Mouse (Mus musculus) hindbrain, postnatal 0 days (tissue): Measurements from ENCODE around the gene Aqp1. TPM values are rescaled to one million over a fixed set of nuclear protein-coding genes. Genes with fewer than 3 reads are reported as not detected.

Experiments used
- ATAC-seq: fragments of 200-750 bp; cut with Nextera tagmentation; 2 replicates; pipeline ENCODE4 v1.8.0; 2017; ENCODE audit warnings: mild to moderate bottlenecking, moderate TSS enrichment, moderate library complexity
- DNase-seq: peaks from one replicate; pipeline ENCODE4 v3.0.0-alpha.2; 2015; ENCODE audit warnings: low spot score
- H3K27ac ChIP-seq: fragments of 300-500 bp; sonication (generic); 2 replicates; pipeline ENCODE4 v1.5.1; 2014; ENCODE audit warnings: mild to moderate bottlenecking
- H3K27me3 ChIP-seq: fragments of 300-500 bp; sonication (generic); 2 replicates; pipeline ENCODE4 v1.6.1; 2014; ENCODE audit warnings: low read length, mixed read lengths; ENCODE audit not compliant: insufficient read depth
- H3K36me3 ChIP-seq: fragments of 300-500 bp; sonication (generic); 2 replicates; pipeline ENCODE4 v1.6.1; 2014; ENCODE audit warnings: low read length, mixed read lengths; ENCODE audit not compliant: insufficient read depth
- H3K4me1 ChIP-seq: fragments of 300-500 bp; sonication (generic); 2 replicates; pipeline ENCODE4 v1.6.1; 2014; ENCODE audit warnings: antibody characterized with exemption, low read length, mixed read lengths; ENCODE audit not compliant: insufficient read depth
- H3K4me2 ChIP-seq: fragments of 300-500 bp; sonication (generic); 2 replicates; pipeline ENCODE4 v1.6.1; 2014; ENCODE audit warnings: low read depth, mild to moderate bottlenecking, low read length, moderate library complexity, mixed read lengths
- H3K4me3 ChIP-seq: fragments of 300-500 bp; sonication (generic); 2 replicates; pipeline ENCODE4 v1.5.1; 2014; ENCODE audit warnings: low read length
- H3K9ac ChIP-seq: fragments of 300-500 bp; sonication (generic); replicated peaks from 2 replicates; pipeline ENCODE4 v1.6.1; 2014; ENCODE audit warnings: mild to moderate bottlenecking, low read length, moderate library complexity, mixed read lengths
- H3K9me3 ChIP-seq: fragments of 300-500 bp; sonication (generic); 2 replicates; pipeline ENCODE4 v1.6.1; 2016; ENCODE audit warnings: low read length, mixed read lengths
- CTCF ChIP-seq: IDR thresholded peaks from 2 replicates; pipeline ENCODE4 v1.5.1; 2016; ENCODE audit warnings: antibody characterized with exemption, control low read depth, low read depth
- WGBS: fragments of 180-500 bp; shearing (Covaris S2); extraction: QIAGEN DNeasy Blood & Tissue Kit; methylation state at CpG from one replicate; pipeline ENCODE4 v1.1.7; 2014; 5-methylcytosine and 5-hydroxymethylcytosine counted together
- polyA plus RNA-seq: library from polyadenylated mRNA; unstranded; fragments of >200 nt; fragmentation: Nextera tagmentation; extraction: Ambion mirVana; gene quantifications from 2 replicates; pipeline ENCODE4 v1.2.1, GENCODE M21; 2015
- total RNA-seq: library from RNA; depleted of rRNA; stranded (reverse); fragments of >200 nt; gene quantifications from 2 replicates; pipeline ENCODE4 v1.2.3, GENCODE M21; 2014

Gene Aqp1
- total and polyA plus RNA-seq, 2 experiments from 2014 or later: 19.5 to 32.6 TPM

- no peak for DNase-seq
- no peaks in the 10 kb centered on the region for H3K36me3 ChIP-seq
- no peak overlapping the region for H3K27ac ChIP-seq
- no peak overlapping the region for H3K4me2 ChIP-seq
- no peak overlapping the region for H3K9ac ChIP-seq
- WGBS: 94% methylated on average over 6 of the region's 6 CpGs
- ATAC-seq: no peak
- TF ChIP-seq CTCF: no peak
- H3K27me3 ChIP-seq: no peaks in the 10 kb centered on the region
- no peak overlapping the region for H3K4me3 ChIP-seq
- no peaks in the 10 kb centered on the region for H3K4me1 ChIP-seq
- no peaks in the 10 kb centered on the region for H3K9me3 ChIP-seq
Observed at GRCm38 (mm10) chr6:55350383-55350952, 14.2 kb downstream of the Aqp1 start.

DNA sequence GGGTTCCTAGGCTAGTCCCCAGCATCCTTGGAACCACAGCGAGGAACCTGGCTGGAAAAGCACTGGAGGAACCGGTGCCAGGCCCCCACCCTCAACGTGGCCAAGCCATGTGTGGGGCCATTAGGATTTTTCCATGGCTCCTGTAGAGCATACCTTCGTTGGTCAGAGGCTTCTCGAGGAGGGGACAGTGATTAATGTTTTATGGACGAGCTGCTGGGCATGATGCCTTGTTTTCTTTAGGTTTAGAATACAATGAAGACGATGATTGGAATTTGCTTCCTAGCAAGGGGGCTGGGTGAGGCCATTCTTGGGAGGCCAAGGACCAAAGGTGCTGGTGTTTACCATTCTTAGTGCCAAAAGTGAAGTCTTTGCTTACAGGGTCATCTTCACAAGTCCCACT is 15.5 kb downstream of the Aqp1 start:
- H3K27me3 ChIP-seq: no peaks in the 10 kb centered on the region
- no peak overlapping the region for H3K4me3 ChIP-seq
- no peaks in the 10 kb centered on the region for H3K36me3 ChIP-seq
- 65% methylated on average over 7 of the region's 7 CpGs for WGBS
- H3K4me2 ChIP-seq: no peak overlapping the region
- no peaks in the 10 kb centered on the region for H3K4me1 ChIP-seq
- H3K27ac ChIP-seq: no peak overlapping the region
- TF ChIP-seq CTCF: no peak
- ATAC-seq (no peak), DNase-seq (no peak)
- no peaks in the 10 kb centered on the region for H3K9me3 ChIP-seq
- H3K9ac ChIP-seq: no peak overlapping the region

- H3K4me3 ChIP-seq: no peak overlapping the region
- TF ChIP-seq CTCF: no peak
- H3K27me3 ChIP-seq: no peaks in the 10 kb centered on the region
- H3K27ac ChIP-seq: no peak overlapping the region
- WGBS: 86% methylated on average over 12 of the region's 12 CpGs
- H3K36me3 ChIP-seq: no peaks in the 10 kb centered on the region
- no peak for ATAC-seq
- DNase-seq: no peak
- H3K4me1 ChIP-seq: no peaks in the 10 kb centered on the region
- no peaks in the 10 kb centered on the region for H3K9me3 ChIP-seq
- H3K9ac ChIP-seq: no peak overlapping the region
- no peak overlapping the region for H3K4me2 ChIP-seq
Observed at GRCm38 (mm10) chr6:55353711-55354445, 17.6 kb downstream of the Aqp1 start.

- Histone ChIP-seq H3K27me3 (no peaks in the 10 kb centered on the region), H3K9me3 (no peaks in the 10 kb centered on the region)
Observed at GRCm38 (mm10) chr6:55354456-55355117, 18.4 kb downstream of the Aqp1 start.

GRCm38 (mm10) chr6:55355575-55355974 is 19.3 kb downstream of the Aqp1 start:
- no peaks in the 10 kb centered on the region for H3K9me3 ChIP-seq
- DNase-seq: no peak
- TF ChIP-seq CTCF: no peak
- 82% methylated on average over 7 of the region's 7 CpGs for WGBS
- no peak for ATAC-seq
- no peaks in the 10 kb centered on the region for H3K4me1 ChIP-seq
- H3K4me3 ChIP-seq: no peak overlapping the region
- H3K27me3 ChIP-seq: no peaks in the 10 kb centered on the region
- H3K36me3 ChIP-seq: no peaks in the 10 kb centered on the region
- no peak overlapping the region for H3K27ac ChIP-seq
- no peak overlapping the region for H3K4me2 ChIP-seq
- H3K9ac ChIP-seq: no peak overlapping the region

More at GRCm38 (mm10) chr6:55354456-55355117, 18.4 kb downstream of the Aqp1 start:
- H3K4me3 ChIP-seq: no peak overlapping the region
- DNase-seq (no peak), ATAC-seq (no peak)
- WGBS: 63% methylated on average over 4 of the region's 4 CpGs
- no peaks in the 10 kb centered on the region for H3K4me1 ChIP-seq
- TF ChIP-seq CTCF: no peak
- H3K9ac ChIP-seq: no peak overlapping the region
- H3K27ac ChIP-seq: no peak overlapping the region
- H3K36me3 ChIP-seq: no peaks in the 10 kb centered on the region
- no peak overlapping the region for H3K4me2 ChIP-seq

DNA sequence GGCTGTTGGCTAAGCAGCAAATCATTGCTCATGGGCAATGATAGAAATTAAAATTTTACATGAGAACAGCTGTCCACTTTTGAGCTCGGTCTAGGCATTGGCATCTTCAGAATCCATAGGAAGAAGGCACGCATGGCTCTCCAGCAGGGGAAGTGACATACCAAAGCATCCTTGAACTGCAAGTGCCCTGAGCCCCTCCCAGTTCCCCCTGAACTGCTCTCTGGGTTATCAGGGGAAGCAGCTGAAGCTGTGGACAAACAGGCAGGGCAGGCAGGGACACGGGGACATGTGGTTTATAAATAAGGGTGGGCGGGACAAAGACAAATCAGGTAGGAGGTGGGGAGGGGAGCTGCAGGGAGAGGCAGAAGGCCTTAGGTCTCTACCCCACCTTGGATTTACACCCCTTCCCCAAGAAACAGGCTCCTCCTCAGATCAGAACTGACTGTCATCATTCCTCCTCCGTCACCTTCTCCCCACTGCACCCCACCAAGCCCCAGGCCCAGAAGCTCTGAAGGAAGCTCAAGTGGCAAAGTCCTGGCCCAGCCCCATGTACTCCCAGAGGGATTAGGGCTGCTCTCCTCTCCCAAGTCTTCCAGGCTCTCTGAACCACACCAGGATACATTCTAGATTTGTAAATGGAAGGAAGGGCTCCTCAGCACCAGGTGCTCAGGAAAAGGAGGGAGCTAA is 19.9 kb downstream of the Aqp1 start:
- no peaks in the 10 kb centered on the region for H3K9me3 ChIP-seq
- H3K4me2 ChIP-seq: no peak overlapping the region
- no peaks in the 10 kb centered on the region for H3K27me3 ChIP-seq
- H3K4me1 ChIP-seq: no peaks in the 10 kb centered on the region
- H3K9ac ChIP-seq: no peak overlapping the region
- ATAC-seq (no peak), DNase-seq (no peak)
- no peaks in the 10 kb centered on the region for H3K36me3 ChIP-seq
- 64% methylated on average over 5 of the region's 5 CpGs for WGBS
- no peak overlapping the region for H3K4me3 ChIP-seq
- no peak for TF ChIP-seq CTCF
- H3K27ac ChIP-seq: no peak overlapping the region
